Mouse (Mus musculus): Measurements from ENCODE around the gene Sspo.

DNA sequence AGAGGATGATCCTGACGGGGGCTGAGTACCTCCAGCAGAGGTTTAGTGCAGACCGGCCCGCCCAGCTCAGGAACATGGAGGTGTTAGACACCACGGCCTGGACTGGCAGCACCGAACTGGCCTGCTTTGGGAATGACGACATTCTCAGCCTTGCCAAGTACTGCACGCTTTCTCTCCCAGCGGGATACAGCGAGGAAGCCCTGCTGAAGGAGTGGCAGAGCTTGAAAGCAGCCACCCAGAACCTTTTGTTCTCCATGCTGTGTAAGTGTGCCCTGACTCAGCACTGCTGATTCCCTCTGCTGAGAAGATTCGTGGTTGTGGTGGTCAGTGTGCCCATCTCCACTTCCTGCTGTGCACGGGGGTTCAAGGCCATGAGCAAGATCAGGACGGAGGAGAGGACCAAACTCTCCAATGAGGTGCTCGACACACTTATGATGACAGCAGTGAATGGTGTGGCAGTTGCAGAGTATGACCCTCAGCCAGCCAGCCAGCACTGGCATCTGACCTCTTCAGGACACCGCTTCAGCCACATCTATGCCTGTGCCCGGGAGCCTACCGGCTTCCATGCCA lies 81.9 kb downstream of the Sspo start:
- TF ChIP-seq POLR2A (IDR thresholded peaks at IDR 0.05; ENCODE audit: extremely low read depth, insufficient read depth, low read length) (no peak), CTCF (IDR thresholded peaks at IDR 0.05; ENCODE audit: low read depth, low read length) (no peak)

Measured in liver, adult 2 months (tissue).